Mouse (Mus musculus) cerebellum, adult (tissue): ENCODE results near the gene Mcoln2.

ENCODE experiments used
- ATAC-seq: cut with Nextera tagmentation; 2 replicates; pipeline ENCODE4 v1.9.2; 2017; ENCODE audit warnings: mild to moderate bottlenecking, moderate library complexity, mixed read lengths; ENCODE audit not compliant: insufficient number of reproducible peaks, low FRiP score, low TSS enrichment

The Mcoln2 gene

GRCm38 (mm10) chr3:146142523-146142922 lies 7.1 kb upstream of the Mcoln2 start:
- ATAC-seq, result no peak

DNA sequence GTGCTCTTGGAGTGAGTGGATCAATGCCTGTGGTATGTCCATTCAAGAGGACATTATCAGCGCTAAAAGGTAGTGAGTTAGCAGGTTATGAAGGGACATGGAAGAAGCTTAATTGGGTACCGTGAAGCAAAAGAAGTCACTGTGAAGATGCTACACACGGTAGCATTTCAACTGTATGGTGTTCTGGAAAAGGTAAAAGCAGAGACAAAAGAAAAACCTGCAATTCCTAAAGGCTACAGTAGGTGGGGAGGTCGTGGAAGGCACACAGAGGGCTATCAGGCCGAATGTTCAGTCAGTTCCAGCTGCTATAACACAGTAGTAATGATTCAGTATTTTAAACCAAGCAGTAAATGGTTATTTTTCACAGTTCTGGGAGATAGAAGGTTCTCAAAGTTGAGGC lies 4.1 kb upstream of the Mcoln2 start:
- ATAC-seq, result no peak

GRCm38 (mm10) chr3:146146131-146146530 lies 3.5 kb upstream of the Mcoln2 start:
- no peak for ATAC-seq

- no peak for ATAC-seq
Measured at GRCm38 (mm10) chr3:146150058-146150400, 396 bp downstream of the Mcoln2 start.

DNA sequence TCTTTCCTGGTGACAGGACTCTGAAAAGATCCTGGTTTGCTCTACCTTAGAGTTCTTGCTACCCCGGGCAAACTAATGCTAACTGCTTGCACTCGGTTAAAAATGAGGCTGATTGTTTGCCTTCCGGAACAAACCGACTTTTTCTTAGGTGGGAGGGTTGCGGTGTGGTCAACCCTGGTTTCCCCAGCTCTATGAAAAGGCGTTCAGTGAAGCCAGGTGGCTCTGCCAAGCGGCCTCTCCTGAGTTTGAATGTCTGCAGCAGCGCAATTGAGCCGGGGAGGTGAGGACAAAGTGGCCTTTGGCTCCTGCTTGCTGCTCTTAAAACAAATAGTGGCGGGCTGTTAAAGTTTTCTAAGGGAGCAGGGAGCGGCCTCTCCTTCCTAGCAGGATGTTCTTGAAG lies 927 bp downstream of the Mcoln2 start:
- no peak for ATAC-seq

GRCm38 (mm10) chr3:146151328-146151727 lies 1.7 kb downstream of the Mcoln2 start:
- no peak for ATAC-seq

GRCm38 (mm10) chr3:146151755-146152154 lies 2.1 kb downstream of the Mcoln2 start:
- no peak for ATAC-seq

DNA sequence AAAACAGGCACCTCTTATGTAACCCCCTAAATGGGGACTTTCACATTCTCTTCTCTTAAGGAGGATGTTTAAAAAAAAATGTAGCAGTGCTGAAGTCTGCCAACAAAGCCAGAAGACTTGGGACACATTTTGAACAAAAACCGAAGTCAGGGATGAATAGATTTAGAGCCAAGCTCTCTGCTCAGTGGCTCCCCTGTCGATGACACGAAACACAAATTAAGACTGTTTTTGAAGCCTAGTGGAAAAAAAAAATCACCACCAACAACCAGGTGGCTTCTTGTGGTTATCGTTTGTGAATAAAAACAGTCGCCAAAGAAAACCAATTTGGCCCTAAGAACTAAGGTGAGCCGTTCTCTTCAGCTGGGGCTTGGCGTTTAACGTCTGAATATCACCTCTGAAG lies 2.7 kb downstream of the Mcoln2 start:
- ATAC-seq, result no peak

GRCm38 (mm10) chr3:146152913-146153312 lies 3.3 kb downstream of the Mcoln2 start:
- ATAC-seq, result no peak

GRCm38 (mm10) chr3:146153862-146154611 lies 4.4 kb downstream of the Mcoln2 start:
- no peak for ATAC-seq

DNA sequence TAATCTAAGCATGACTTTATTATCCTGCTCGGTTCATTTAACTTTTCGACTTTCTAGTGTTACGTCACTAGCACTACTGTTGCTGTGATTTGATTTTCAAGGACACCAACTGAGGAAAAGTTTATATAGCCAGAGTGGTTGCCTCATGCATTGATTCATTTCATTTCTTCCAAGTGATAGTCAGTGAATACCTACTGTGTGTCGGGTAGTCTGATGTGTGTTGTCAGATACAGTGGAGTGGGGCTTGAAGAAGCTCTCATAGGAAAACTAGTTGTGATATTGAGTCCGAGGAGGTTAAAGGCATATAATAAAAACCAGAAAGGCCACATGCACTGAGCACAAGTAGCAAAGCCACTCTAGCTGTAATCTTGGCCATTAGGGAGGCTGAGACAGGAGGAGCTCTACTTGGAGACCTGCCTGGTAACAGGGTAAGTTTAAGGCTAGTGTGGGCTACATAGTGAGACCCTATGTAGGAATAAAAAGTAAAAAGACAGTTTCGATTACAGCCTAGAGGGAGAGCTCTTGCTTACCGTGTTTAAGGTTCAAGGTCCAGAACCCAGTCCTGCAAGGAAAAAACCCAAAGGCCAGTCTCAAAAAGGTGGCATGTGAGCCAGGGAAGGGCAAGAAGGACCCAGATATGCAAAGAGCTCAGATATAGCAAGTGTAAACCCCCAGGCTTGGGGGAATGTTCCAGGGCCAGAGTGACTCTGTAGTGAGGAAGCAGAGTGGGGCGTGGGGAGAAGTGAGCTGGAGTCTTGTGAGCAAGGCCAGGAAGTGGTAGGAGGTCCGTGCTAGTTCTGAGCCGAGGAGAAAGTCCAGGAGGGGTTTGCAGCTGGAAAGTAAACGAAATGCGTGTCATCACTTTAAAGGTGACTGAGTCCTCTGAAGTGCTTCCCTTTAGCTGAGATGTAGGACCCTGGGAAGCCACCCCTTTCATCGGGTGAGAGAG lies 6.3 kb downstream of the Mcoln2 start:
- no peak for ATAC-seq

DNA sequence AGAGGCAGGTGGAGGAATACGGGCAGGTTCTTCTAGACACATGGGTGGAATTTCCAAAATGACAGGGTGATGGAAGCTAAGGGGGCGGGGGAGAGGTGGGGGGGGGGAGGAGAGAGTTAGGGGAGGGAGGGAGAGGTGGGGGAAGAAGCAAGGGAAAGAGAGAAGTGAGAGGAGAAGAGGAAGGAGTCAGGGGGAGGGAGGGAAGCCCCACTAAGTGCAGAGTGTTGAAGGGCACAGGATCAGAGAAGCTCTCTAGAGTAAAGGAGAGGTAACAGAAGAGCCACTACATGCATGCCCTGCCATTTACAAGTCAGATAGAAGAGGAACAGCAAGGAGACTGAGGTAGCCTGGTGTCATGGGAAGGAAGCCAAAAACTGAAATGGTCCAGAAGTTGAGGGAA lies 7.2 kb downstream of the Mcoln2 start:
- ATAC-seq, result no peak

DNA sequence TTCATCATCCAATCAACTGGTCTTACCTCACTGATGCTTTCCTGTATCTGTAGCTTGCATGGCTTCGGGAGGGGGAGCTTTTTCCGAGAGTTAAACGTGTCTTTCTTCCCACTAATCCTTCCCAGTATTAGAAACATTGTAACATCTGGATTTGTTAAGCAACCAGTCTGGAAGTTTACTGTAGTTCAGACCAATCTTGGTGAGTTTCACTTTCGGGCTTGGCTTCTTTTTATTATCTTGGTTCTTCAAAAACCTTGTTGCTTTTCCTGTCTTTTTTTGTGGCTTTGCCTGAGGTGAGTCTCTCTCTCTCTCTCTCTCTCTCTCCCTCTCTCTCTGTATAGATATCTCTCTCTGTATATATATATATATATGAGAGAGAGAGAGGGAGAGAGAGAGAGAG lies 8.4 kb downstream of the Mcoln2 start:
- ATAC-seq, result no peak

GRCm38 (mm10) chr3:146159360-146159759 lies 9.7 kb downstream of the Mcoln2 start:
- no peak for ATAC-seq

GRCm38 (mm10) chr3:146162197-146162596 lies 12.6 kb downstream of the Mcoln2 start:
- no peak for ATAC-seq

GRCm38 (mm10) chr3:146169356-146169755 lies 19.7 kb downstream of the Mcoln2 start:
- no peak for ATAC-seq

DNA sequence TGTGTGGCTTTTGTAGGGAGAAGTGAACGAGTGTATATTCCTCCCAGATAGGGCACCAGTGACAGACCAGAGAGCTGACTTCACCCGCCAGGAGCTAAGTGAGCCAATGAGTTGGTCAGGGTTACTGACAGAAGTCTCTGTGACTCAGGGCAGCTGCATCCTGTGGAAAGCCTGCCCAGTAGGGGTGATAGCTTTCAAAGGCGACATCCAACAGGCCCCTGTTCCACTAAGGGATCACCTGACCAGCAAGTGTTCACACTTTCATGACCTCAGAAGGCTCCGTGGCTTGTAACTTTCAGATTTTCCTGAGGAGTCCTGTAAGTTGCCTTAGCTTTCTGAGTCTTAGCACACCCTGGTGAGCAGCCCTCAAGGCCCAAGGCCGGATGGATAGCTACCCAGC lies 23.4 kb downstream of the Mcoln2 start:
- no peak for ATAC-seq

- no peak for ATAC-seq
Measured at GRCm38 (mm10) chr3:146174215-146174614, 24.6 kb downstream of the Mcoln2 start.

DNA sequence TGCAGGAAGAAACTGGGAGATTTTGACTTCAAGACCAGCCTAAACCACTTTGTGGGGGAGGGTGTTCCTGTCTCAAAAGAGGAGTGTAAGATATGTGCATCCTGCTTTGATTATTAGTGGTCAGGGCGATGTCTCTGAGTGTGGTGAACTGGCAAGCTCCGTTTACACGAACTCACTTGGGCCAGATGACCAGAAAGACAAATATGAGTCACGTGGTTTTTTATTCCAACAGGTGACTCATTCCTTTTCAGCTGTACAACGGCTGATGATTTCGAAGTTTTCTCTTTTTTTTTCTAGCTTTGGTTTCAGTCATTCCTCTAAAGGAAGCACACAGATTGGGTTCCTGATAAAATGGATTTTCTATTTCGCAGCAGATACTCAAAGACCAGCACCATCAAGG lies 27.7 kb downstream of the Mcoln2 start:
- ATAC-seq, result no peak

DNA sequence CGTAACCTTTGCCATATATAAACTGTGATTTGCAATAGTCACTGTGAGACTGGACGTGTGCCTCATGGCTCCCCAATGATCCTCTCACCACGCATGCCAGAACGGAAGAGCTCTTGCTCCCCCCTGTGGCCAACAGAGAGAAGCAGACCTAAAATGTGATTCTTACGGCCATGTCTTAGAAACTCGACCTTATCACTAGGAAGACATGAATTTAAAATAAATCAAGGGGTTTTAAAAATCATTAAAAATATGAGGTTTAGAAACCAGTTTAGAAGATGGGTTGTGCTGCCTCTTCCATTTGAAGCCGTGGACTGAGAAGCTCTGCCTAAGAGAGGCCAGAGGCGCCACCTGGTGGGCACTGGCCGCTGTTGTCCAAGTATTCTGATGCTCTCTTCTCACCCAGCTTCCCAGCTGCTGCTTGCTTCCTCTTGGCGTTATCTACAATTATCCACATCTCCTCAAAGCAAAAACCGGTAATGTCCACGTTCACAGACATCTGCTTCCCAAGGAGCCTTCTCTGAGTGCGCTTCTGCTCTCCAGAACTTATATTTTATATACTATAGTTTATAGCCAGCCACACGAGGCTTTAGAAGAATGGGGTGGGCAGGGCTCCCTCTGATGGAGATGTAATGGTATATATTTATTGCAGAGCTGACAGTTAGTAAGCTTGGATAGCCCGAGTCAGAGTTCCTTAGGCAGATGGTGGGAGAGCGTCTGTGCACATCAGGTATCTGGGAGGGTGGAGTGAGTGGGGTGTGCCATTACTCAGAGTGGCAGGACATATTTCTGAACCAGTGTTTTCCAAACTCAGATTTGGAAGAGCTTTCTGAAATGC lies 28.3 kb downstream of the Mcoln2 start:
- ATAC-seq, result peak; percentile 83; the same call in 1 of the 2 replicates

DNA sequence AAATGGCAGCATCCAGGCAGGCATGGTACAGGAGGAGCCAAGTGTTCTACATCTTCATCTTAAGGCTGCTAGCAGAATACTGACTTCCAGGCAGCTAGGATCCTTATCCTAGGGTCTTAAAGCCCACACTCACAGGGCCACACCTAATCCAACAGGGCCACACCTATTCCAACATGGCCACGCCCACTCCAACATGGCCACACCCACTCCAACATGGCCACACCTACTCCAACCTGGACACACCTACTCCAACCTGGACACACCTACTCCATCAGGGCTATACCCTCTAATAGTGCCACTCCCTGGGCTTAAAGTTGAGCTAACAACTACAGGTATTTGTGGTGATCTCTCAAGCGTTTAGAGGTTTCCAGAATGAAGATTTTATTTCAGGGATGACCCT lies 30.7 kb downstream of the Mcoln2 start:
- no peak for ATAC-seq
